ENCODE assay signal across 32 mouse cellular contexts in genomic region chr13:41886120-41886519, GRCm38 (mm10). TPM values are rescaled to one million over a fixed set of nuclear protein-coding genes. Genes with fewer than 3 reads are reported as not detected.
"Had no signal": no experiment of that assay in that cellular context is flagged by ENCODE, and none has a peak within 500 bp of the region (broad histone marks: within the 10 kb centered on the region; RNA-seq: fewer than 3 reads in every experiment).

No protein-coding gene starts in this region.

- H3K27me3 ChIP-seq: limb, embryonic 12.5 days; limb, embryonic 13.5 days; limb, embryonic 15.5 days; liver, embryonic 12.5 days; liver, embryonic 13.5 days; liver, embryonic 15.5 days; lung, embryonic 15.5 days; megakaryocyte, embryonic 14.5 days; midbrain, embryonic 12.5 days; midbrain, embryonic 13.5 days; midbrain, embryonic 15.5 days had no signal

- ATAC-seq: liver, embryonic 12.5 days; liver, postnatal 0 days; lung, postnatal 0 days; midbrain, embryonic 13.5 days; midbrain, embryonic 15.5 days; midbrain, embryonic 16.5 days had no signal

- DNase-seq: left cerebral cortex, postnatal 4 days; liver; liver, embryonic 13.5 days; liver, postnatal 0 days; lung, adult 18-20 months; lung, adult 2 months; lung, embryonic 14.5 days; lung, postnatal 10 days; lung, postnatal 14 days; lung, postnatal 36 days; lung, postnatal 4 days; midbrain, embryonic 14.5 days had no signal

- H3K36me3 ChIP-seq: limb, embryonic 10.5 days; limb, embryonic 12.5 days; limb, embryonic 13.5 days; limb, embryonic 15.5 days; liver, embryonic 12.5 days; liver, embryonic 13.5 days; liver, embryonic 15.5 days; lung, embryonic 15.5 days; midbrain, embryonic 10.5 days; midbrain, embryonic 12.5 days; midbrain, embryonic 13.5 days; midbrain, embryonic 15.5 days had no signal

RNA-seq across cellular contexts. Expression of gene Adtrp, which starts 38.6 kb away (rescaled TPM):
- total RNA-seq: left cerebral cortex, postnatal 4 days; megakaryocyte-erythroid progenitor cell, adult 5-6 weeks; midbrain, postnatal 0 days had no signal
- polyA plus RNA-seq: limb, embryonic 10.5 days; limb, embryonic 11.5 days; liver, embryonic 12.5 days; liver, embryonic 13.5 days; lung, embryonic 14.5 days; midbrain, embryonic 10.5 days; midbrain, embryonic 11.5 days; midbrain, embryonic 12.5 days; midbrain, embryonic 13.5 days; midbrain, embryonic 14.5 days; midbrain, embryonic 15.5 days; midbrain, embryonic 16.5 days; midbrain, postnatal 0 days; myocyte; neural tube, embryonic 11.5 days had no signal
